In genomic region chr5:64447847-64448246, GRCm38 (mm10) we compare ENCODE assay signal across 17 mouse cellular contexts.
"Had no signal": no experiment of that assay in that cellular context is flagged by ENCODE, and none has a peak within 500 bp of the region (broad histone marks: within the 10 kb centered on the region; RNA-seq: fewer than 3 reads in every experiment).

No protein-coding gene starts in this region.

- H3K27ac ChIP-seq: layer of hippocampus, adult 2 months; limb, embryonic 13.5 days; liver, embryonic 14.5 days; macrophage; midbrain, embryonic 13.5 days; neural tube, embryonic 13.5 days had no signal

- H3K9me3 ChIP-seq: midbrain, embryonic 13.5 days had no signal

- H3K9ac ChIP-seq: limb, embryonic 13.5 days; liver, embryonic 14.5 days; midbrain, embryonic 13.5 days; neural tube, embryonic 13.5 days had no signal

- H3K36me3 ChIP-seq: limb, embryonic 13.5 days; midbrain, embryonic 13.5 days; neural tube, embryonic 13.5 days had no signal

- ATAC-seq: lung, postnatal 0 days; midbrain, embryonic 13.5 days had no signal

- H3K4me3 ChIP-seq: layer of hippocampus, adult 2 months; limb, embryonic 13.5 days; midbrain, embryonic 13.5 days; neural tube, embryonic 13.5 days had no signal

- H3K27me3 ChIP-seq: limb, embryonic 13.5 days; midbrain, embryonic 13.5 days; neural tube, embryonic 13.5 days had no signal

- H3K4me1 ChIP-seq: midbrain, embryonic 13.5 days had no signal

- DNase-seq: kidney, adult 11 months; kidney, postnatal 10 days; kidney, postnatal 4 days; left cerebral cortex, postnatal 4 days; lung, adult 18-20 months; retina, postnatal 1 day; right cerebral cortex, postnatal 4 days; spleen, adult 18-20 months; thymus, adult 18-20 months; thymus, postnatal 25 days had no signal

- H3K4me2 ChIP-seq: limb, embryonic 13.5 days; midbrain, embryonic 13.5 days; neural tube, embryonic 13.5 days had no signal
